Mouse (Mus musculus) heart, postnatal 4 days (tissue): Measurements from ENCODE around the gene 5730480H06Rik. TPM values are rescaled to one million over a fixed set of nuclear protein-coding genes. Genes with fewer than 3 reads are reported as not detected.
A peak's percentile ranks its signal among the peaks of the same experiment; 100 is the strongest.

Experiments used
- DNase-seq: peaks from one replicate; pipeline ENCODE4 v3.0.0; 2021
- total RNA-seq, 2 experiments: library from RNA; stranded (reverse); gene quantifications; 2 replicates each; pipeline ENCODE4 v1.2.3; 2021

The 5730480H06Rik gene
- total RNA-seq, 2 experiments from 2014 or later: 10.9 to 12.6 TPM

DNA sequence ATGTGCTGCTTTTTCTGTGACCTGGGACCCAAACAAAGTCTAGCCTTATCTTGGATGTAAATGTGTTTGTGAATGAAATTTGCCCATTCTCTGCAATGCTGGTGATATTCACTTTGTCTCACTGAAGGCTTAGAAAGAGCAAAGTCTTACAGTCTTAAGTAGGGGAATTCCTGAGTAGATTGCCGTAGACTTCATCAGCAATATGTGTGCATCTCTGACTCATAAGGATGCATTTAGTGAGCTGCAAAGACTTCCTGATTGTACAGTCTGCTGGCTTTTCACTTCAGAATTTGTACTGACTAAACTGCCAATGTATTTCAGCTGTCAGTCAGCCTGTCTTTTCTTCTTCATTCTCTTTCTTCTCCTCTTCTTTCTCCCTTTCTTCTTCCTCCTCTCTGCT lies 94.2 kb downstream of the 5730480H06Rik start:
- no peak for DNase-seq

DNA sequence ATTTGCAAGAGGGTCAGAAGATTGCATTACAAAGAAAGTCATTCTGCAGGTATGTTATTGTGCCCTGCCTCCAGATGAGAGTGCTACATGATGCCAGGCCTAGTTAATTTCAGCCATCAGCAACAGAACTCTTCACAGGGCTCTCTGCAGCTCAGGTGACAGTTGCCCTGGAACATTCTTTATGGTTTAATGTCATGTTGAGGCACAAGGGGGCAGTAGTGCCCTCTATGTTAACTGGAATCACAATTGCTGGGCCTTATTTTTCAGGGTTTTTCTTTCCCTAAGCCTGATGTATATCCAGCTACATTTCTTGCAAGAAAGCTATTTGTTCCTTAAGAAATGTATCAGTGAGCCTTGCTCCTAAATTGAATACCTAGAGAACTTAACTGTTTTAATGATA lies 102.7 kb downstream of the 5730480H06Rik start:
- DNase-seq: peak; percentile 38

GRCm38 (mm10) chr5:48448888-48449287 lies 121.1 kb downstream of the 5730480H06Rik start:
- no peak for DNase-seq

DNA sequence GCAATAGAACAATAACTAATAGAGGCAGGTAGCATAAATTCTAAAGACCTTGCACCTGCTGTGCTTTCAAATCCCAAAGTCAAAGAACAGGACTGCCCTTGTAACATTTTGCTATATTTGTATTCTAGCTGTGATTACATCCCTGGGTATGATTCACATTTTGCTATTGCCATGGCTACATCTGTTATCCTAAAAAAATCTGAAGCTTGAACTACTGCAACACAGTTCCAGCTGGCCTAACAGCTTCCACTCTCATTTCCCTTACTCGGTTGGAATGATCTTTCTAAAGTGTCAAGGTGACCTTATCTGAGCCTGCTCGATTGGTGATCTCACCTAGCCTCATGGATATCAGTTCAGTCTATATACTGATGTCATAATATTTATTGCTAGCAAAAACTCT lies 132.5 kb downstream of the 5730480H06Rik start:
- DNase-seq: no peak
